Mouse (Mus musculus) limb, embryonic 13.5 days (tissue): Measurements from ENCODE around the gene Olfr1346. TPM values are rescaled to one million over a fixed set of nuclear protein-coding genes. Genes with fewer than 3 reads are reported as not detected.
"Not testable (repeated sequence)": the region's sequence is repeated elsewhere in the genome, so short reads cannot be mapped to it uniquely, and the experiment has no call there.

Experiments used
- ATAC-seq: fragments of 200-750 bp; cut with Nextera tagmentation; 2 replicates; pipeline ENCODE4 v1.8.0; 2017; ENCODE audit warnings: low read depth, moderate number of reproducible peaks, moderate TSS enrichment; ENCODE audit not compliant: low FRiP score
- H3K27ac ChIP-seq: fragments of 300-500 bp; sonication (generic); 2 replicates; pipeline ENCODE4 v1.5.1; 2015; ENCODE audit warnings: inconsistent platforms, mild to moderate bottlenecking, moderate library complexity
- H3K27me3 ChIP-seq: fragments of 300-500 bp; sonication (generic); 2 replicates; pipeline ENCODE4 v1.6.1; 2015; ENCODE audit warnings: mild to moderate bottlenecking, inconsistent platforms
- H3K36me3 ChIP-seq: fragments of 300-500 bp; sonication (generic); 2 replicates; pipeline ENCODE4 v1.6.1; 2015; ENCODE audit warnings: inconsistent platforms, mild to moderate bottlenecking, moderate library complexity
- H3K4me1 ChIP-seq: fragments of 300-500 bp; sonication (generic); 2 replicates; pipeline ENCODE4 v1.6.1; 2015; ENCODE audit warnings: inconsistent platforms
- H3K4me2 ChIP-seq: fragments of 300-500 bp; sonication (generic); replicated peaks from 2 replicates; pipeline ENCODE4 v1.6.1; 2015; ENCODE audit warnings: inconsistent platforms, mild to moderate bottlenecking, moderate library complexity
- H3K4me3 ChIP-seq: fragments of 300-500 bp; sonication (generic); 2 replicates; pipeline ENCODE4 v1.5.1; 2015; ENCODE audit warnings: moderate library complexity, mild to moderate bottlenecking, inconsistent platforms
- H3K9ac ChIP-seq: fragments of 300-500 bp; sonication (generic); 2 replicates; pipeline ENCODE4 v1.6.1; 2015; ENCODE audit warnings: mild to moderate bottlenecking, inconsistent platforms
- H3K9me3 ChIP-seq: fragments of 300-500 bp; sonication (generic); 2 replicates; pipeline ENCODE4 v1.6.1; 2016; ENCODE audit warnings: inconsistent platforms
- WGBS: fragments of 180-500 bp; shearing (Covaris S2); methylation state at CpG from one replicate; pipeline ENCODE4 v1.1.7; 2015; 5-methylcytosine and 5-hydroxymethylcytosine counted together
- polyA plus RNA-seq: library from polyadenylated mRNA; unstranded; fragments of >200 nt; fragmentation: Nextera tagmentation; extraction: Ambion mirVana; gene quantifications from 2 replicates; pipeline ENCODE4 v1.2.1, GENCODE M21; 2015

Gene Olfr1346
- not detected in 2 replicates for polyA plus RNA-seq

DNA sequence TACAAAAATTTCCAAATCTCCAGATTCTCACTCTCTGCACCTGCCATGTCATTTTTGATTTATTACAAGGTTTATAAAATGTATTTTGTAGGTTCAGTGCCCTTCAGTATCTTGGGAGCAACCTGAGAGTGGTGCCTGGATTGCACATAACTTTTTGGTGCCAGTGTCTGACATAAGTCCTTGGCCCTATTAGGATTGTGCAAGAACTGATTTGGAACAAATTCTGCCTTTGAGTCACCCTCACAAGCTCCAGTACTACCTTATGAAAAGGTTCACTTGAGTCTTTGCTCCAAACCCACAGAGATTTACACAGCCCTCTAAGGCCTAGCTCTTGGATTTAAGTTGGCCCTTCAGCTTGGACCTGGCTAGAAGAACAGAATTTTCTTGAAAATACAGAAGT is at the start of gene Olfr1346:
Gene Olfr1346, plus strand, starts transcription at position 151 of the 400 bp plus-strand sequence.
- Histone ChIP-seq H3K4me3 (no peak within 1 kb of the TSS), H3K9me3 (no peaks in the 10 kb centered on the region; the same call in 1 of the 2 replicates), H3K4me2 (no peak within 1 kb of the TSS), H3K9ac (no peak within 1 kb of the TSS), H3K4me1 (no peaks in the 10 kb centered on the region), H3K27ac (no peak within 1 kb of the TSS), H3K27me3 (no peaks in the 10 kb centered on the region), H3K36me3 (no peaks in the 10 kb centered on the region)
- no peak for ATAC-seq

DNA sequence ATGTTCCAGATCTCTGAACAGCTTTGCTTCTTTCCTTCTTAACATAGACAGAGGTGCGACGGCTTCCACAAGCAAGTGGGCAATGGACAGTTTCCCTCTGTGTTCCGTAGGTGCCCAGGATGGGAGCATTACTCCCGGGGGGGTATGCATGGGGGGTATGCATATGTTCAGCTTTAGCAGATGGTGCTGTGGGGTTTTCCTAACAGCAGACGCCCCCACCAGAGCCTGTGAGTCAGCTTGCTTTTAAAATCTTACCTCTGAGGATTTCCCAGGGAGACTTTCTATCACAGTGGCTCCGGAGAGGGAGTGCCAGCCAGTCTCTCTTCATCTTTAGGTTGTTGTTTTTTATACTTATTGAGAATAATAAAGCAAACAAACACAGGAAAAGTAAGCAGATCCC is 47.0 kb upstream of the Olfr1346 start:
- no peak for ATAC-seq
- no peak overlapping the region for H3K4me3 ChIP-seq
- H3K27ac ChIP-seq, result no peak overlapping the region
- no peak overlapping the region for H3K4me2 ChIP-seq
- no peaks in the 10 kb centered on the region for H3K9me3 ChIP-seq
- H3K9ac ChIP-seq, result no peak overlapping the region
- H3K27me3 ChIP-seq, result 0 out of 2 replicates have a peak, but pooled peaks cover 4% of the 10 kb centered on the region
- no peaks in the 10 kb centered on the region for H3K36me3 ChIP-seq
- no peaks in the 10 kb centered on the region for H3K4me1 ChIP-seq
- 77% methylated on average over 6 of the region's 6 CpGs for WGBS

- 89% methylated on average over 3 of the region's 3 CpGs for WGBS
- H3K9ac ChIP-seq, result no peak overlapping the region
- ATAC-seq, result no peak
- no peaks in the 10 kb centered on the region for H3K36me3 ChIP-seq
- H3K4me1 ChIP-seq, result no peaks in the 10 kb centered on the region
- peaks cover 11% of the 10 kb centered on the region; the same call in 1 of the 2 replicates for H3K9me3 ChIP-seq
- no peak overlapping the region for H3K27ac ChIP-seq
- no peak overlapping the region for H3K4me3 ChIP-seq
- no peak overlapping the region for H3K4me2 ChIP-seq
- no peaks in the 10 kb centered on the region for H3K27me3 ChIP-seq
Observed at GRCm38 (mm10) chr7:6429381-6429780, 37.5 kb upstream of the Olfr1346 start.

DNA sequence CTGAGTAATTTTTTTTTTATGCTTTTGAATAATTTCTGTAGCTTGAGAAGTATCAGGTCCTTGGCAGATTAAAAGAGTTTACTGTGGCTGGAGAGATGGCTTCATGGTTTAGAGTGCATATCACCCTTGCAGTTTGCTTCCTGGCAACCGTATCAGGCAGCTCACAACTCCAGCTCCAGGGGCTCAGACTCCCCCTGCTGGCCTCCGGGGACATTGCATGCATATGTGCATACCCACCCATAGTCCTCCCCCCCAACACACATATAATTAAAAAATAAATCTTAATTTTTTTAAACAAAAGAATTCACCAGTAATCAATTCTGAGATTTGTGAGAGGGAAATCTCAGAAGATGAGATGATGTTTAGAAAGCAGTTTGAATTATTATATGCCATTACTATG is 36.6 kb upstream of the Olfr1346 start:
- peaks cover 11% of the 10 kb centered on the region; the same call in 1 of the 2 replicates for H3K9me3 ChIP-seq
- no peak overlapping the region for H3K27ac ChIP-seq
- no peak for ATAC-seq
- no peaks in the 10 kb centered on the region for H3K27me3 ChIP-seq
- H3K36me3 ChIP-seq, result no peaks in the 10 kb centered on the region
- H3K4me3 ChIP-seq, result no peak overlapping the region
- WGBS, result 42% methylated on average over 2 of the region's 2 CpGs
- H3K4me1 ChIP-seq, result no peaks in the 10 kb centered on the region
- no peak overlapping the region for H3K9ac ChIP-seq
- H3K4me2 ChIP-seq, result no peak overlapping the region

DNA sequence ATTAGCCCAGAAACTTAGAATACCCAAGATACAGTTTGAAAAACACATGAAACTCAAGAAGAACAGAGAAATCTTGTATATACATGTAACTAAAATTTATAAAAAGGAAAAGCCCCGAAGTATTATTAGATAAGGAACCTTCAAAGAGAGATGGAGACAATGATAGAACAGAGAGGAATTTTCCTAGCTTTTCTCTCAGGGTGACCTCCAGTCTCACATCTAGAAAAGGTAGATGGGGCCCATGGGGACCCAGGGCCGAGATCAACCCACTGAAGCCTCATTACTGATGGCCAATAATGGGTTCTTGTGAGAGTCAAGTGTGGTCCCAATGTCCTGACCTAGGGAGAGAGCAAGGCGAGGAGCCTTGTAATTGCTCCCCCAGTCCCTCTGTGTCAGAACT is 28.5 kb upstream of the Olfr1346 start, which contains the start of gene Olfr1344:
Gene Olfr1344, plus strand, starts transcription at position 301 of the 400 bp plus-strand sequence.
- 62% methylated on average over 3 of the region's 3 CpGs for WGBS
- no peak within 1 kb of the TSS for H3K27ac ChIP-seq

DNA sequence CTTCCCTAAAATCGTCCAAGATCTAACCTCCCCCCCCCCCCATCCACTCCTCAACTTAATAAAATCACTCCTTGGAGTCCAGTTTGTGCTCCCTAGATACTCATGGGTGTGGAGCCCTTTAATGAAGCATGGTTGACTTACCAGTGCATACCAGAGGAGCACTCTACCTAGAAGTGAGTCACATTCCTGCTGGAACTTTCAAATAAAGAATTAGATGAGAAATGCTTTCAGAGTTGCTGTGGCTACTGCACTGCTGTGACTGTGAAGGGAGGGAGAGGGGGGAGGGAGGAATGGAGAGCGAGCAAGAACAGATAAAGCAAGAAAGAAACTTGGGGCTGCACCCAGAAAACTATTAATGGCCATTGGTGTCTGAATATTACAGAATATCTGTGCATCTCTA is 25.7 kb upstream of the Olfr1346 start:
- Histone ChIP-seq H3K27ac (no peak overlapping the region), H3K27me3 (no peaks in the 10 kb centered on the region), H3K9me3 (0 out of 2 replicates have a peak, but pooled peaks cover 2% of the 10 kb centered on the region), H3K9ac (no peak overlapping the region), H3K36me3 (no peaks in the 10 kb centered on the region), H3K4me1 (no peaks in the 10 kb centered on the region), H3K4me2 (no peak overlapping the region), H3K4me3 (no peak overlapping the region)
- no peak for ATAC-seq
- 63% methylated on average over 2 of the region's 2 CpGs for WGBS

More for the DNA sequence above, 28.5 kb upstream of the Olfr1346 start, which contains the start of gene Olfr1344:
- Histone ChIP-seq H3K4me3 (no peak within 1 kb of the TSS), H3K9ac (no peak within 1 kb of the TSS), H3K4me1 (no peaks in the 10 kb centered on the region), H3K36me3 (no peaks in the 10 kb centered on the region), H3K9me3 (no peaks in the 10 kb centered on the region), H3K4me2 (no peak within 1 kb of the TSS), H3K27me3 (no peaks in the 10 kb centered on the region)
- no peak for ATAC-seq

DNA sequence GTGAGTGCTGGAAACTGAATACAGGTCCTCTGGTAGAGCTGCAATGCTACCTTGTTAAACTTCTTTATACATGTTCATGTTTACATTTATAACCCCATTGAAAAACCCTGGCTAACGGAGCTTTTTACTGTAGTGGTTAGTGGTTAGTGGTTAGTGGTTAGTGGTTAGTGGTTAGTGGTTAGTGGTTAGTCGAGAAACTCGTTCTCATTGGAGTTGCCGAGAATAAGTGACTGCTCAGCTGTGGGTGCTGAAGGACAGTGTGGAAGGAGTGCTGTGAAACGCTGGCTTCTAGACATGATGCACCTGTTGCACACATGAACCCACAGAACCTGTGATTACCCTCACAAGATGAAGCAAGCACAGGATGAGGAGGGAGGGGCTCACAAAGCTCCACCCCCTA is 19.1 kb upstream of the Olfr1346 start:
- 78% methylated on average over 5 of the region's 5 CpGs for WGBS
- Histone ChIP-seq H3K36me3 (no peaks in the 10 kb centered on the region), H3K9me3 (0 out of 2 replicates have a peak, but pooled peaks cover 7% of the 10 kb centered on the region), H3K4me2 (no peak overlapping the region), H3K9ac (no peak overlapping the region), H3K4me1 (no peaks in the 10 kb centered on the region), H3K27ac (no peak overlapping the region), H3K27me3 (no peaks in the 10 kb centered on the region), H3K4me3 (no peak overlapping the region)
- ATAC-seq, result no peak

DNA sequence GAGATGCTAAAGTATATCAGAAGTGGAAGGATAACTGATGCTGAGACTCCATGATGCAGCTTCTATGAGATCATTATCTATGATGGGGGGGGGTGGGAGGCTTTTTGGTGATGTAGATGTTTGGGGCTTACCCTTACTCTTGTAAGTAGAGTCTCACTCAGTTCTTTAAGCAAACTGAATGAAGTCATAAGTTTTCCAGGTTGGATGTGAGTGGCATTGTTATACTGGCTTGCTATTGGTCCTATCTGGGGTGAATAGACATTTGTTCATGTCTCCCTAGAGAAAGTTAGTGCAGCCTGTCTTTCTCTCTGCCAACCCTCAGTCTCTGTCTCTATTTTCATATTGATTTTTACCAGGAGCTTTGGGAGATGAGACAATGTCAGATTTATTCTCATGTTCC is 11.0 kb upstream of the Olfr1346 start, which contains the start of gene Olfr1336:
Gene Olfr1336, plus strand, starts transcription at position 301 of the 400 bp plus-strand sequence.
- Histone ChIP-seq H3K4me3 (no peak within 1 kb of the TSS), H3K27me3 (no peaks in the 10 kb centered on the region)
- no peak for ATAC-seq

DNA sequence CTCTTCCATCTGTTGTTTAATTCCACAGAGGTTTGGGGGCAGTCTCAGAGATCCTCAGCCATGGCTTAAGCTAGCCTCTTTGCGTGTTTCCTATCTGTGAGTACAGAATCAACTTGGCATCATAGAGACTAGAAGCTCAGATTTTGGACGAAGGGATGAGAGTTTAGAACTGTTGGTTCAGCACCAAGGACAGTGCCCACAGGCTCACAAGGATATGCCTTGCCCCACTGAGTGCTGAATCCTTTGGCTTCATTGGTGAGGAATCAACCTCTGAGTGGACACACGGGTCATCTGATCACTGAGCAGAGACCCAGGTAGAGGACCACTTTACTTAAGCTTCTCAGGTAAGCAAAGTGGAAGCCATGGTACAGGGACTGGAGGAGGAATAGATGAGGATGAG is 10.5 kb upstream of the Olfr1346 start:
- no peak overlapping the region for H3K27ac ChIP-seq
- H3K9me3 ChIP-seq, result 0 out of 2 replicates have a peak, but pooled peaks cover 3% of the 10 kb centered on the region
- no peaks in the 10 kb centered on the region for H3K36me3 ChIP-seq
- no peak overlapping the region for H3K4me3 ChIP-seq
- no peak overlapping the region for H3K4me2 ChIP-seq
- H3K4me1 ChIP-seq, result no peaks in the 10 kb centered on the region
- no peaks in the 10 kb centered on the region for H3K27me3 ChIP-seq
- H3K9ac ChIP-seq, result no peak overlapping the region
- ATAC-seq, result no peak
- WGBS, result 41% methylated on average over 3 of the region's 3 CpGs

More for the DNA sequence above, 11.0 kb upstream of the Olfr1346 start, which contains the start of gene Olfr1336:
- H3K4me1 ChIP-seq, result no peaks in the 10 kb centered on the region
- no peaks in the 10 kb centered on the region for H3K36me3 ChIP-seq
- H3K4me2 ChIP-seq, result no peak within 1 kb of the TSS
- H3K9ac ChIP-seq, result no peak within 1 kb of the TSS
- no peak within 1 kb of the TSS for H3K27ac ChIP-seq
- H3K9me3 ChIP-seq, result 0 out of 2 replicates have a peak, but pooled peaks cover 3% of the 10 kb centered on the region

DNA sequence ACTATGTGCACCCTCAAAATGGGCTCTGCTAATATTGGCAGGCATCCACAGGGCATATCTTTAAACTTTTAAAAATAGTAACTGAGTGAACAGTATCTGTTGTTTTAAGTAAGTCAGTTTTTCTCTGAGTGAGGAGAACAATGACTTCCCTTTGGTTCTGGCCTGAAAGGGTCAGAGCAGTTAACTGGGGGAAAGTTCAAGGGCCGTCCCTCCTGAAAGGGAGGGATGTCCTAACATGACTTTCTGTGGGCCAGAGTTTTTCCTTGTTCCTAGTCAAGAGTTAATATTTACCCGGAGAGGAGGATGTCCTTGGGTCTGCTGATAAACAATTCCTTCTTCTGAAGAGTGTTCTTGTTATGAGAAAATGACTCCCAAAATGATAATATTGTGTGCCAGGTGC is 10.7 kb downstream of the Olfr1346 start:
- not testable (repeated sequence) for H3K4me1 ChIP-seq, H3K9ac ChIP-seq, H3K36me3 ChIP-seq, ATAC-seq, H3K4me3 ChIP-seq, H3K4me2 ChIP-seq, H3K27me3 ChIP-seq, H3K27ac ChIP-seq
- 65% methylated on average over 2 of the region's 2 CpGs for WGBS
- peaks cover 16% of the 10 kb centered on the region; the same call in 1 of the 2 replicates for H3K9me3 ChIP-seq

DNA sequence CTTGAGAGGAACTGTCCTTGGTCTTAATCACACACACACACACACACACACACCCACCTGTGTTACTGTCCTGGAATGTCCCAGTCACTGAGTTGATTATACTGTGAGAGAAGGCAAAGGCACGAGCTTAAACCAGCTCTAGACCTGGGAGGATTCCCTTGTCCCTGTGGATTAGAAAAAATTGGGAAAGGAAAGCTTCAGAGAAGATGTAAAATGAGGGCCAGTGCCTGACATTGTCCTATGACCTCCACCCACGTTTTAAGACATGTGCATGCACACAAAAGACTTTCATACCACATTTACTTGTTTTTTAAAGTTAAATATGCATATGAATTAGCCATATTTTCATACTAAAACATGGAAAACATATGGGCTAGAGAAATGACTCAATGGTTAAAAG is 19.9 kb downstream of the Olfr1346 start, which contains the start of gene Olfr5:
Gene Olfr5, minus strand, starts transcription at position 101 of the 400 bp plus-strand sequence.
- H3K27me3 ChIP-seq, result no peaks in the 10 kb centered on the region
- H3K9ac ChIP-seq, result no peak within 1 kb of the TSS
- H3K4me3 ChIP-seq, result no peak within 1 kb of the TSS
- no peak for ATAC-seq
- WGBS, result 19% methylated on average over 2 of the region's 2 CpGs
- no peak within 1 kb of the TSS for H3K4me2 ChIP-seq
- no peaks in the 10 kb centered on the region for H3K4me1 ChIP-seq
- no peak within 1 kb of the TSS for H3K27ac ChIP-seq
- peaks cover 8% of the 10 kb centered on the region for H3K9me3 ChIP-seq
- no peaks in the 10 kb centered on the region for H3K36me3 ChIP-seq

- Histone ChIP-seq H3K36me3 (no peaks in the 10 kb centered on the region), H3K27me3 (no peaks in the 10 kb centered on the region), H3K4me1 (no peaks in the 10 kb centered on the region), H3K4me3 (no peak within 1 kb of the TSS), H3K4me2 (no peak within 1 kb of the TSS), H3K9me3 (peaks cover 9% of the 10 kb centered on the region; the same call in 1 of the 2 replicates), H3K27ac (no peak within 1 kb of the TSS), H3K9ac (no peak within 1 kb of the TSS)
- 65% methylated on average over 1 of the region's 1 CpGs for WGBS
- ATAC-seq, result no peak
Observed at GRCm38 (mm10) chr7:6499655-6500054, 32.8 kb downstream of the Olfr1346 start, which contains the start of gene Olfr1347. Olfr1347 (minus strand) TSS chr7:6499755.

GRCm38 (mm10) chr7:6508648-6509047 is 41.7 kb downstream of the Olfr1346 start, which contains the start of gene Olfr1348:
Olfr1348 (minus strand) TSS chr7:6508748.
- H3K4me2 ChIP-seq, result no peak within 1 kb of the TSS

More at GRCm38 (mm10) chr7:6508648-6509047, 41.7 kb downstream of the Olfr1346 start, which contains the start of gene Olfr1348:
- Histone ChIP-seq H3K4me3 (no peak within 1 kb of the TSS), H3K4me1 (no peaks in the 10 kb centered on the region), H3K9ac (no peak within 1 kb of the TSS), H3K27me3 (no peaks in the 10 kb centered on the region), H3K9me3 (peaks cover 8% of the 10 kb centered on the region; the same call in 1 of the 2 replicates), H3K36me3 (no peaks in the 10 kb centered on the region), H3K27ac (no peak within 1 kb of the TSS)
- 96% methylated on average over 1 of the region's 1 CpGs for WGBS
- no peak for ATAC-seq
